Mouse (Mus musculus): Measurements from ENCODE around the gene Rsrp1. TPM values are rescaled to one million over a fixed set of nuclear protein-coding genes. Genes with fewer than 3 reads are reported as not detected.

Rsrp1 gene
- polyA plus RNA-seq, 1 experiment, result 975 TPM

DNA sequence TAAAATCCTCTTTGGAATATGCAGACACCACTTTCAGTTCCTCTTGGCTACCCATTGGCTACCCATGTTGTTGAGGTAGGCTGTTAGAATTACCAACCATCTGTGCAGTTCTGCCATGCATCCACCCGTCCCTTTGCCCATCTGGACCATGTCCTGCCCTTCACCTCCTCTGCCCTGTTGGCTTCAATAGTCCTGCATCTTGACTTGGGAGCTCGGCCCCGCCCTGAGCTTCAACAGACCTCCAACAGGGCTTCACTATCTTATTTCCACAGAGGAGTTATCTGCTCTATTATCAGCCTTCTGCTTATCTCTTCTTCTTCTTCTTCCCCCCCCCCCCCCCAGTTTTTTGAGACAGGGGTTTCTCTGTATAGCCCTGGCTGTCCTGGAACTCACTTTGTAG is 6.2 kb upstream of the Rsrp1 start:
- H3K4me1 ChIP-seq (ENCODE audit: control insufficient read depth, insufficient read depth, low read length), result peaks cover 10% of the 10 kb centered on the region
- H3K4me3 ChIP-seq (replicated peaks; ENCODE audit: control insufficient read depth, low read depth, low read length), result no peak overlapping the region
- TF ChIP-seq CTCF (IDR thresholded peaks at IDR 0.05; ENCODE audit: control insufficient read depth, insufficient read depth, low read length) (no peak), POLR2A (IDR thresholded peaks at IDR 0.05; ENCODE audit: borderline replicate concordance, control insufficient read depth, low read depth, low read length) (no peak)
- peak overlapping the region; percentile 18 for H3K27ac ChIP-seq (ENCODE audit: control insufficient read depth, insufficient read depth, low read depth, low read length, poor library complexity)
- 33% methylated on average over 3 of the region's 3 CpGs for WGBS

DNA sequence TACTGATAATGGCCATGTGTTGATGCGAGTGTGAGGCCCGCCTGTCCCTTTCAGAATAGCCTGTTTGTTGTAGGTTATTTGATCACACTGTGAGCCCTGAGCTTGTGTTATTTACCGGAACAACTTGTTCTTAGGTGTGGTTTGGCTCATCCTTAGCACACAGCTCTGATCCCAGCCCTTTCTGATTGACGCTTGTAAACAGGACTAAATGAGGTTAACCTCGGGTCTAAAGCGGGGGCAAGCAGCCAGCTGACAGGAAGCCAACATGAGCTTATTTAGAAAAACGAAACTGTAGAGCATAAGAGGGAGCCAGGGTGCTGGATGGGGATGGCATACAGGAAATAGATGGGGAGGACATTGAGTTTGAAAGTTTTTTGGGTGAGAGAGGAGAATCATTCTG is 5.0 kb upstream of the Rsrp1 start:
- no peak overlapping the region for H3K4me3 ChIP-seq (replicated peaks; ENCODE audit: control insufficient read depth, low read depth, low read length)
- WGBS, result 9% methylated on average over 7 of the region's 7 CpGs
- peaks cover 10% of the 10 kb centered on the region for H3K4me1 ChIP-seq (ENCODE audit: control insufficient read depth, insufficient read depth, low read length)
- TF ChIP-seq CTCF (IDR thresholded peaks at IDR 0.05; ENCODE audit: control insufficient read depth, insufficient read depth, low read length) (no peak), POLR2A (IDR thresholded peaks at IDR 0.05; ENCODE audit: borderline replicate concordance, control insufficient read depth, low read depth, low read length) (no peak)
- H3K27ac ChIP-seq (ENCODE audit: control insufficient read depth, insufficient read depth, low read depth, low read length, poor library complexity), result peak overlapping the region; percentile 77

DNA sequence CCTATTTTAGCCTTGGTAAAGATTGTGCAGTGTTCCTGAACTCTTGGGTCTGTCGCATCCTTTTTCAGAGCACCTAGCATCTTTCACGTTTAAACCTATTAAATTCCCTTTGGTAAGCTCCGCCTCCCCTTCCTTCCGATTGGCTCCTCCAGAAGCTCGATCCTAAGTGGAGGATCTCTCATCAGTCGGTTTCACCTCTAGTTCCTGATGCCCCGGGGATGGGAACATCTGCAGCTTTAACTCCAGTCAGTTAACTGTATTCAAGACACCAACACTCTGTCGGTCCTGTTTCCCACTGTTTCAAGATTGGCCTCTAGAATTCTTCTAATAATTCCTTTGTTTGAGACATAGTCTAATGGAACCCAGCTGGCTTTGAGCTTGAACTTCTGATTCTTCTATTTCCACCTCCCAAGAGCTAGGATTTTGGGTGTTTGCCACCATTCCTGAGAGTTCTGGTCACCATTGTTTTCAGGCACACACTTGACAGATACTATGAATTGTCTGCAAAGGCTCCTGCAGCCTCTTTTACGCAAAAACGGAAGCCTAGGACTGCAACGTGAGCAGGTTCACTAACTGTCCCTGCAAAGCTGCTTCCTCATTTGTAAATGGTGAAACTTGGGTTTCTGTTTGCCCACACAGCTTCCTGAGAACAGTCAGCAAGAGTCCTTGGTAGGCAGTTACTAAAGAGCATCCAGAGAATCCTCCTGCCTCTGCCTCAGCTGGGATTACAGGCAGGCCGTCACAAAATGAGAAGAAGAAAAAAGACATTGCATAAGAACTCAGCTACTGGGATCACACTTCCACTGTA is 3.5 kb upstream of the Rsrp1 start:
- Histone ChIP-seq H3K4me1 (ENCODE audit: control insufficient read depth, insufficient read depth, low read length) (peaks cover 10% of the 10 kb centered on the region), H3K27ac (ENCODE audit: control insufficient read depth, insufficient read depth, low read depth, low read length, poor library complexity) (peak overlapping the region; percentile 82), H3K4me3 (replicated peaks; ENCODE audit: control insufficient read depth, low read depth, low read length) (peak overlapping the region; percentile 12)
- TF ChIP-seq CTCF (IDR thresholded peaks at IDR 0.05; ENCODE audit: control insufficient read depth, insufficient read depth, low read length), result no peak
- 5% methylated on average over 12 of the region's 12 CpGs for WGBS

DNA sequence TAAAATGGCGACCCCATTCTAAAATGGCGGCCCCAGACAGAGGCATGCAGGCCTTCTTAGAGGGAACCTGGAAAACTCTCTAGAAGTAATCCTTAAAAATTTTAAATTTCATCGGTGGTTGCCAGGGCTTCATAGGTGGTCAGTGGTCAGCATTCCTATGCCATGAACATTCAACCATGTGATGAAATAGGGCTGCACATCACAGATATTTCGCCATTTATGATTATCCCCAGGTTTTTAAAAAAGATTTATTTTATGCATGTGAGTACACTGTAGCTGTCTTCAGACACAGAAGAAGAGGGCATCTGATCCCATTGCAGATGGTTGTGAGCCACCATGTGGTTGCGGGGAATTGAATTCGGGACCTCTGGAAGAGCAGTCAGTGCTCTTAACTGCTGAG is 2.8 kb upstream of the Rsrp1 start:
- 71% methylated on average over 6 of the region's 6 CpGs for WGBS
- Histone ChIP-seq H3K4me3 (replicated peaks; ENCODE audit: control insufficient read depth, low read depth, low read length) (no peak overlapping the region), H3K4me1 (ENCODE audit: control insufficient read depth, insufficient read depth, low read length) (peaks cover 8% of the 10 kb centered on the region), H3K27ac (ENCODE audit: control insufficient read depth, insufficient read depth, low read depth, low read length, poor library complexity) (peak overlapping the region; percentile 82; the same call in 1 of the 2 replicates)
- TF ChIP-seq POLR2A (IDR thresholded peaks at IDR 0.05; ENCODE audit: borderline replicate concordance, control insufficient read depth, low read depth, low read length) (no peak), CTCF (IDR thresholded peaks at IDR 0.05; ENCODE audit: control insufficient read depth, insufficient read depth, low read length) (no peak)

DNA sequence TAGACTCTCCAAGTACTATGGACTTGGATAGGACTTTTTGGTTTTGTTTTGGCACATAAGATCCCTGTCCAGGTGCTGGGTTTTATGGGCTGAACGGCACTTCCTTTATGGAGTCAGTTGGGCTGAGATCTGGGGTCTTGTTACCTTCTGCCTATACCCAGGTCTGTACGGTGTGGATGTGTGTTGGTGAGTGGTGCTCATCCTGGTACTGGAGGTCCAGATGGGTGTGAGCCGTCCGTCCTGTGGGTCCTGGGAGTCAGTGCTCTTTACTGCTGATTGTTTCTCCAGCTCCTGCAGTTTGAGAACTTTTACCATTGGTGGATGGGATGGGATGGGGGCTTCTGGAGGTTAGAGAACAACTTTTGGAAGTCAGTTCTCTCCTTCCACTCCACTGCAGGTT is 1.7 kb upstream of the Rsrp1 start:
- TF ChIP-seq POLR2A (IDR thresholded peaks at IDR 0.05; ENCODE audit: borderline replicate concordance, control insufficient read depth, low read depth, low read length) (no peak), CTCF (IDR thresholded peaks at IDR 0.05; ENCODE audit: control insufficient read depth, insufficient read depth, low read length) (no peak)
- Histone ChIP-seq H3K4me3 (replicated peaks; ENCODE audit: control insufficient read depth, low read depth, low read length) (no peak overlapping the region), H3K27ac (ENCODE audit: control insufficient read depth, insufficient read depth, low read depth, low read length, poor library complexity) (peak overlapping the region; percentile 13; the same call in 1 of the 2 replicates), H3K4me1 (ENCODE audit: control insufficient read depth, insufficient read depth, low read length) (peaks cover 8% of the 10 kb centered on the region)
- WGBS, result 92% methylated on average over 4 of the region's 4 CpGs

DNA sequence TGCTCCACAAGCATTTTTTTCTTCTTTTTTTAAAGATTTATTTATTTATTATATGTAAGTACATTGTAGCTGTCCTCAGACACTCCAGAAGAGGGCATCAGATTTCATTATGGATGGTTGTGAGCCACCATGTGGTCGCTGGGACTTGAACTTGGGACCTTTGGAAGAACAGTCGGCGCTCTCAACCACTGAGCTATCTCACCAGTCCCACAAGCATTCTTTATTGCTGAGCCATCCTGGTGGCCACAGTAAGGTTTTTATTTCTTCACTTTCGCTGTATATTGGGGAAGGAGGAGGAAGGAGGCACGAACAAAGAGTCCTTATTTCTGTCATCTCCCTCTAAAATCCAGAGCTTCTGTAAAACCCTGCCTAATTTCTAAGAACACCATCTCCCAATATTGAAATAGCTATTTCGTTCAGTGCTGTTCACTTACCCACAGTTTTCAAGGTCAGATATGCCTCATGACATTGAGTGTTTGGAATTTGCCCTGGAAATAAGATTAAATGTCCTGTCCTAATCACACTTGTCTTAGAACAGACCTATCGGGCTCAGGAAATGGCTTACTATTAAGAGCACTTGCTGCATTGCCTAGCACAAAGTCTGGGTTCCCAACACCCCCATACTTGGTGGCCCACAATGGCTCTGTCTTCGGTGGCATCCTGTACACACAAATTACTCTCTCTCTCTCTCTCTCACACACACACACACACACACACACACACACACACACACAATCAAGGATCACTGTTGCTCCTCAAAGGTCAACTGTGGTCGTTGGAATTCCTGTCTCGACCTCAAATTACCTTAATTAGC is 1.1 kb upstream of the Rsrp1 start:
- Histone ChIP-seq H3K27ac (ENCODE audit: control insufficient read depth, insufficient read depth, low read depth, low read length, poor library complexity) (peak overlapping the region; percentile 84), H3K4me3 (replicated peaks; ENCODE audit: control insufficient read depth, low read depth, low read length) (peak overlapping the region; percentile 41), H3K4me1 (ENCODE audit: control insufficient read depth, insufficient read depth, low read length) (peaks cover 6% of the 10 kb centered on the region)
- 40% methylated on average over 10 of the region's 10 CpGs for WGBS
- TF ChIP-seq POLR2A (IDR thresholded peaks at IDR 0.05; ENCODE audit: borderline replicate concordance, control insufficient read depth, low read depth, low read length), result no peak
- TF ChIP-seq CTCF (IDR thresholded peaks at IDR 0.05; ENCODE audit: control insufficient read depth, insufficient read depth, low read length), result no peak

DNA sequence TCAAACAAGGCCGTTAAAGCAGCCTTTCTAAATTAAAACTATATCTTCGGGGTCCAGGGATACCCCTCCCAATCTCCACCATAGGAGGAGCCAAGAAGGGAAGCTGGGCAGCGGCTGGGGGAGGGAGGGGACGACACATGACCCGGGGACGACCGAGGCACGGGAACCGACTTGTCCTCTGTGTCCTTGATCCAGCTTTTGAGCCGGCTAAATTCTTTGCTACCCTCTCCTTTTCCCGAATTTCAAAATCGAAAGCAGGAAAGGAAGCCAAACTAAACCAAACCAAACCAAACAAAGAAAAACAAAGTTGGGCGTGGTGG is 507 bp upstream of the Rsrp1 start:
- Histone ChIP-seq H3K4me3 (replicated peaks; ENCODE audit: control insufficient read depth, low read depth, low read length) (peak overlapping the region; percentile 81), H3K4me1 (ENCODE audit: control insufficient read depth, insufficient read depth, low read length) (peaks cover 5% of the 10 kb centered on the region), H3K27ac (ENCODE audit: control insufficient read depth, insufficient read depth, low read depth, low read length, poor library complexity) (peak overlapping the region; percentile 84)
- TF ChIP-seq POLR2A (IDR thresholded peaks at IDR 0.05; ENCODE audit: borderline replicate concordance, control insufficient read depth, low read depth, low read length) (peak; percentile 69), CTCF (IDR thresholded peaks at IDR 0.05; ENCODE audit: control insufficient read depth, insufficient read depth, low read length) (no peak)
- under 1% methylated on average over 13 of the region's 13 CpGs for WGBS

DNA sequence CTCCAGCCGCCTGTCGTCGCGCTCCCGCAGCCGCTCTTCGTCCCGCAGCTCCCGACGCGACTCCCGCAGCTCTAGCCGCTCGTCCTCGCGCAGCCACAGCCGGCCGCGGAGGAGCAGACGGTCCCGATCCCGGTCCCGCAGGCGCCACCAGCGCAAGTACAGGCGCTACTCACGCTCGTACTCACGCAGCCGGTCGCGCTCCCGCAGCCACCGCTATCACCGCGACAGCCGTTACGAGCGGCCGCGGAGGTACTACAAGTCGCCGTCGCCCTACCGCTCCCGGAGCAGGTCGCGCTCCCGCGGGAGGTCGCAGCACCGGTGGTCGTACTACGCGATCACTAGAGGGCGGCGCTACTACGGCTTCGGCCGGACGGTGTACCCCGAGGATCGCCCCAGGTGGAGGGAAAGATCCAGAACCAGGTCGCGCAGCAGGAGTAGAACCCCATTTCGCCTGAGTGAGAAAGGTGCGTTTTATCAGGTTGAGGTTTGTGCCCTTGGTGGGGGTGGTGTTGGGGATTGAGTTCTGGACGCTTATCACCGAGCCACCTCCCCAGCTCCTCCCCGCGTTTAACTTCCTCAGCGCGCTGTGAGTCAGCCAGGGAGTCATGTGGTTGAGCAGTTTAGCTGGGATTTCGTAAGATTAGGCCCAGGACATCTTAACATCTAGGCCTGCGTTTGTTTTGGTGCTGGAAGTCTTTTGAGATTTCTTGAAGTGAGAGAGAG is 788 bp downstream of the Rsrp1 start:
- Histone ChIP-seq H3K4me1 (ENCODE audit: control insufficient read depth, insufficient read depth, low read length) (peaks cover 4% of the 10 kb centered on the region), H3K4me3 (replicated peaks; ENCODE audit: control insufficient read depth, low read depth, low read length) (peak overlapping the region; percentile 97), H3K27ac (ENCODE audit: control insufficient read depth, insufficient read depth, low read depth, low read length, poor library complexity) (peak overlapping the region; percentile 97)
- 0 out of 2 replicates have a peak, but pooled peaks have one; percentile 8 for TF ChIP-seq POLR2A (IDR thresholded peaks at IDR 0.05; ENCODE audit: borderline replicate concordance, control insufficient read depth, low read depth, low read length)
- TF ChIP-seq CTCF (IDR thresholded peaks at IDR 0.05; ENCODE audit: control insufficient read depth, insufficient read depth, low read length), result peak; percentile 6; the same call in 1 of the 2 replicates
- under 1% methylated on average over 75 of the region's 75 CpGs for WGBS
